Mouse (Mus musculus) kidney, adult 9 months (tissue): ENCODE results near the gene Smo.

ENCODE experiments used
- DNase-seq: peaks from one replicate; pipeline ENCODE4 v3.0.0; 2022

The Smo gene

GRCm38 (mm10) chr6:29735336-29735688, at the start of gene Smo:
Gene Smo (plus strand): TSS chr6:29735503.
- DNase-seq = peak; percentile 74

- no peak for DNase-seq
Observed at GRCm38 (mm10) chr6:29685952-29686351, 49.4 kb upstream of the Smo start.

- DNase-seq = no peak
Observed at GRCm38 (mm10) chr6:29689458-29689857, 45.8 kb upstream of the Smo start.

- peak; percentile 96 for DNase-seq
Observed at GRCm38 (mm10) chr6:29693953-29694352, 41.4 kb upstream of the Smo start, which contains the start of gene Tspan33. Gene Tspan33 (plus strand): TSS chr6:29694222.

- DNase-seq = no peak
Observed at GRCm38 (mm10) chr6:29694375-29695289, 40.7 kb upstream of the Smo start.

- DNase-seq = no peak
Observed at GRCm38 (mm10) chr6:29695290-29695674, 40.0 kb upstream of the Smo start.

- DNase-seq = no peak
Observed at GRCm38 (mm10) chr6:29695975-29696374, 39.3 kb upstream of the Smo start.

- DNase-seq = no peak
Observed at GRCm38 (mm10) chr6:29697139-29697538, 38.2 kb upstream of the Smo start.

GRCm38 (mm10) chr6:29697548-29697947, 37.8 kb upstream of the Smo start:
- DNase-seq = no peak

GRCm38 (mm10) chr6:29699085-29699745, 36.1 kb upstream of the Smo start:
- DNase-seq = no peak

GRCm38 (mm10) chr6:29701051-29701450, 34.3 kb upstream of the Smo start:
- no peak for DNase-seq

GRCm38 (mm10) chr6:29702126-29702525, 33.2 kb upstream of the Smo start:
- DNase-seq = no peak

- DNase-seq = no peak
Observed at GRCm38 (mm10) chr6:29704143-29704542, 31.2 kb upstream of the Smo start.

GRCm38 (mm10) chr6:29707902-29708301, 27.4 kb upstream of the Smo start:
- DNase-seq = no peak

- no peak for DNase-seq
Observed at GRCm38 (mm10) chr6:29711318-29711717, 24.0 kb upstream of the Smo start.

GRCm38 (mm10) chr6:29712011-29712584, 23.2 kb upstream of the Smo start:
- peak; percentile 83 for DNase-seq

GRCm38 (mm10) chr6:29716624-29717365, 18.5 kb upstream of the Smo start:
- no peak for DNase-seq

- DNase-seq = no peak
Observed at GRCm38 (mm10) chr6:29717541-29717940, 17.8 kb upstream of the Smo start.

GRCm38 (mm10) chr6:29717952-29718521, 17.3 kb upstream of the Smo start:
- DNase-seq = peak; percentile 39

GRCm38 (mm10) chr6:29718894-29719329, 16.4 kb upstream of the Smo start:
- DNase-seq = no peak

GRCm38 (mm10) chr6:29721890-29722289, 13.4 kb upstream of the Smo start:
- no peak for DNase-seq

- DNase-seq = no peak
Observed at GRCm38 (mm10) chr6:29726576-29727200, 8.6 kb upstream of the Smo start.
